Mouse (Mus musculus) ES-E14 (cell line): ENCODE measurements around the gene Cdh26.

Experiments used
- CHD2 ChIP-seq: IDR thresholded peaks from 2 replicates; pipeline ENCODE4 v1.6.1; 2014; ENCODE audit warnings: mild to moderate bottlenecking, low read depth, low read length, inconsistent platforms
- MAFK ChIP-seq: IDR thresholded peaks from 2 replicates; pipeline ENCODE4 v1.6.1; 2014; ENCODE audit warnings: mild to moderate bottlenecking, low read depth, low read length, inconsistent platforms; ENCODE audit not compliant: insufficient read depth

DNA sequence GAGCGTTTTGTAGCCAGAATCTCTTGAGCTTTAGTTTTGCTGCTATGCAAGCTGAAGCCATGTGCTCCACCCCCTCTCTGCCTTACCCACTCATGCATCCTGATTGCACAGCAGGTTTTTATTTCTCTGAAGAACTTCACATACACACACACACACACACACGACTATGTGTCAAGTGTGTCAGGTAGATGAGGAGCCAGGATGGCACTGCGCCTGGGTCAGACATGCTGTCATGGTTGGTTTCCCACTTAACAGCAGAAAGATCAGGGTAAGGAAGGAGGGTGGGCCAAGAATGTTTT, 15.2 kb upstream of the Cdh26 start:
- TF ChIP-seq CHD2, result no peak
- TF ChIP-seq MAFK, result no peak
